Mouse (Mus musculus) lung, embryonic 15.5 days (tissue): ENCODE data around the gene Zmynd8. TPM values are rescaled to one million over a fixed set of nuclear protein-coding genes. Genes with fewer than 3 reads are reported as not detected.

Experiments used
- ATAC-seq: fragments of 200-750 bp; cut with Nextera tagmentation; 2 replicates; pipeline ENCODE4 v1.8.0; 2017; ENCODE audit warnings: moderate number of reproducible peaks, borderline replicate concordance; ENCODE audit not compliant: low FRiP score, low TSS enrichment; ENCODE audit errors: extremely low read depth
- H3K27ac ChIP-seq: fragments of 300-500 bp; sonication (generic); 2 replicates; pipeline ENCODE4 v1.5.1; 2015; ENCODE audit warnings: moderate library complexity, mild to moderate bottlenecking, inconsistent platforms
- H3K27me3 ChIP-seq: fragments of 300-500 bp; sonication (generic); 2 replicates; pipeline ENCODE4 v1.6.1; 2015; ENCODE audit warnings: inconsistent platforms
- H3K36me3 ChIP-seq: fragments of 300-500 bp; sonication (generic); 2 replicates; pipeline ENCODE4 v1.6.1; 2015; ENCODE audit warnings: inconsistent platforms
- H3K4me1 ChIP-seq: fragments of 300-500 bp; sonication (generic); 2 replicates; pipeline ENCODE4 v1.6.1; 2015; ENCODE audit warnings: inconsistent platforms
- H3K4me2 ChIP-seq: fragments of 300-500 bp; sonication (generic); 2 replicates; pipeline ENCODE4 v1.6.1; 2015; ENCODE audit warnings: inconsistent platforms, mild to moderate bottlenecking, moderate library complexity
- H3K4me3 ChIP-seq: fragments of 300-500 bp; sonication (generic); 2 replicates; pipeline ENCODE4 v1.5.1; 2015; ENCODE audit warnings: mild to moderate bottlenecking, inconsistent platforms
- H3K9ac ChIP-seq: fragments of 300-500 bp; sonication (generic); 2 replicates; pipeline ENCODE4 v1.6.1; 2015; ENCODE audit warnings: inconsistent platforms
- H3K9me3 ChIP-seq: fragments of 300-500 bp; sonication (generic); 2 replicates; pipeline ENCODE4 v1.6.1; 2016; ENCODE audit warnings: inconsistent platforms
- WGBS: fragments of 180-500 bp; shearing (Covaris S2); methylation state at CpG from one replicate; pipeline ENCODE4 v1.1.7; 2015; 5-methylcytosine and 5-hydroxymethylcytosine counted together
- polyA plus RNA-seq: library from polyadenylated mRNA; unstranded; fragments of >200 nt; fragmentation: Nextera tagmentation; extraction: Ambion mirVana; gene quantifications from 2 replicates; pipeline ENCODE4 v1.2.1, GENCODE M21; 2015

Zmynd8 gene
- 44.7 and 46.0 TPM in 2 replicates for polyA plus RNA-seq

DNA sequence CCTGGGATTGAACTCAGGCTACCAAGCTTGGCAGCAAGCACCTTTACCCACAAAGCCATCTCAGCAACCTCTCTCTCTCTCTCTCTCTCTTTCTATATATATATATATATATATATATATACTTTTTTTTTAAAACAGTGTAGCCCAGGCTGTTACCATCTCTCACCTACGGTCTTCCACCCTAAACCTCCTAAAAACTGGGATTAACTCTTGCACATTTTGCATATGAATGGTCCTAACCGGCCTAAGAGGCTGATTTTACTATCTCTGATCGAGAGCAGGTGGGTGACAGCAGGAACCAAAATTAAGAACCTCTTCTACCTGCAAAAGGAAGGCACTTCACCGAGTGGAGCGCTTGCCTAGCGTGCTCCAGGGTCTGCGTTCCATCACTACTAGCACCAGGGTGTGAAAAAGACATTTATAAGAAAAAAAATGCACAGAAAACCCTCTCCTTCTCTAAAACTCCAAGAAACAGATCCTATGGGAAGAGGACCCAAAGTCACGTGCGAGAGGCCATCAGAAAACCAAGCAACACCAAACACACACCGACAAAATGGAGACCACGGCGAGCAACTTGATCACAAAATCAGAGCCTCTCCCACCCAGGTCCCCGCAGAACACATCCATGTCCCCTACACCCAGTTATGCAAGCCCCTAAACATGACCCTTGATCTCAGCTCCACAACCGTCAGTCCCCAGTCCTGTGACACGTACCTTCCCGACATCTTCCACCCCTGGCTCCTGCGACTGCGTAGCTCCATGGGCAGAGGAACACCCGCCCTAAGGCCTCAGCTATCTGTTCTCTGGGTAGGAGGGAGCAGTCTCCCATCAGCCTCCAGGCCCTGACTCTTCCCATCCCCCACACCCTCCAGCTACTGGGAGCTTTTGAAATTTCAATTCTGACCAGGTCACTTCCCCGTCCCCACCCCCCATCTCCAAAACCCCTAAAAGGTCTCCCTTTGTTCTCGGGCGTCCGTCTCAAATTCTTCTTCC is at the start of gene Zmynd8:
Gene Zmynd8 (minus strand): TSS at position 815 of the 993 bp plus-strand sequence.
- no peaks in the 10 kb centered on the region for H3K9me3 ChIP-seq

DNA sequence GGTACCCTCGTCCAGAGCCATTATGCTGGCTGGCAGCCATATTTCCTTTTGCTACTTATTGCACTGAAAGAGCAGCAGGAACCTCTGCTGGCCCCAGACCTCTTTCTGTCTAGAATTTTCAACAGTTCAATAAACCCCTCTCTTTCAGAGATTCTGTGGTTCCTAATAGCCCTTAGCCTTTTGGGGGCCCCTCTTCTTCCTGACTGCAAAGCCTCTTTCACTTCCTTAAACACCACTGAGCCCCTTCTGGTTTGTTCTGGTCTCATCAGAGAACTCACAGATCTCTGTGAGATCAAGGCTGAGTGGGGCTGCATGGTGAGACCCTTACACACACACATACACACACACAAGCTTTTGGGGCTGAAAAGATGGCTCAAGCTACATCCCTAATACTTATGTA is 49.2 kb upstream of the Zmynd8 start:
- Histone ChIP-seq H3K4me2 (no peak overlapping the region), H3K9me3 (no peaks in the 10 kb centered on the region), H3K4me3 (no peak overlapping the region), H3K4me1 (no peaks in the 10 kb centered on the region), H3K9ac (no peak overlapping the region), H3K27ac (peak overlapping the region; percentile 26; the same call in 1 of the 2 replicates), H3K27me3 (no peaks in the 10 kb centered on the region), H3K36me3 (no peaks in the 10 kb centered on the region)
- WGBS, result 41% methylated on average over 1 of the region's 1 CpGs
- ATAC-seq, result no peak

More for the DNA sequence above, at the start of gene Zmynd8:
- Histone ChIP-seq H3K9ac (no peak within 1 kb of the TSS), H3K4me3 (no peak within 1 kb of the TSS), H3K27ac (peak within 1 kb of the TSS; percentile 90), H3K36me3 (no peaks in the 10 kb centered on the region), H3K27me3 (no peaks in the 10 kb centered on the region), H3K4me1 (peaks cover 31% of the 10 kb centered on the region), H3K4me2 (peak within 1 kb of the TSS; percentile 26)
- 57% methylated on average over 23 of the region's 23 CpGs for WGBS
- no peak for ATAC-seq

DNA sequence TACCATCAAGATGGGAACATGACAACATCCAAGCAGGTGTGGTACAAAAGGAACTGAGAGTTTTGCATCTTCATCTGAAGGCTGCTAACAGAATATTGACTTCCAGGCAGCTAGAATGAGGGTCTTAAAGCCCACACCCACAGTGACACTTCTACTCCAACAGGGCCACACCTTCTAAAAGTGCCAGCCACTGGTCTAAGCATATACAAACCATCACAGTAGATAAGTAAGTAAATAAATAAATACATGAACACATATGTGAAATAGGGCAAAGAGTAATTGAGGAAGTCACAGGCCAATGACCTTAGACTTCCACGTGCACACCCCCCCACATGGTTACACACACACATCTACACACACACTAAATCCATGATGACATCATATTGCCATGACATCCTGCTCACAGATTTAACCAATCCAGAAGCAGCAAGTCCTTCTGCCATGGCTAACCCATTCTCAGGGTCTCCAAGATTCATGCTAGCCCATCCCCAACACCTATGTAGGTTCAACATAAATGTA is 47.3 kb upstream of the Zmynd8 start:
- 64% methylated on average over 1 of the region's 1 CpGs for WGBS
- H3K27me3 ChIP-seq, result no peaks in the 10 kb centered on the region
- H3K36me3 ChIP-seq, result no peaks in the 10 kb centered on the region
- H3K27ac ChIP-seq, result no peak overlapping the region
- no peak overlapping the region for H3K4me2 ChIP-seq
- H3K9me3 ChIP-seq, result no peaks in the 10 kb centered on the region
- H3K4me1 ChIP-seq, result no peaks in the 10 kb centered on the region
- no peak overlapping the region for H3K9ac ChIP-seq
- ATAC-seq, result no peak
- H3K4me3 ChIP-seq, result no peak overlapping the region

DNA sequence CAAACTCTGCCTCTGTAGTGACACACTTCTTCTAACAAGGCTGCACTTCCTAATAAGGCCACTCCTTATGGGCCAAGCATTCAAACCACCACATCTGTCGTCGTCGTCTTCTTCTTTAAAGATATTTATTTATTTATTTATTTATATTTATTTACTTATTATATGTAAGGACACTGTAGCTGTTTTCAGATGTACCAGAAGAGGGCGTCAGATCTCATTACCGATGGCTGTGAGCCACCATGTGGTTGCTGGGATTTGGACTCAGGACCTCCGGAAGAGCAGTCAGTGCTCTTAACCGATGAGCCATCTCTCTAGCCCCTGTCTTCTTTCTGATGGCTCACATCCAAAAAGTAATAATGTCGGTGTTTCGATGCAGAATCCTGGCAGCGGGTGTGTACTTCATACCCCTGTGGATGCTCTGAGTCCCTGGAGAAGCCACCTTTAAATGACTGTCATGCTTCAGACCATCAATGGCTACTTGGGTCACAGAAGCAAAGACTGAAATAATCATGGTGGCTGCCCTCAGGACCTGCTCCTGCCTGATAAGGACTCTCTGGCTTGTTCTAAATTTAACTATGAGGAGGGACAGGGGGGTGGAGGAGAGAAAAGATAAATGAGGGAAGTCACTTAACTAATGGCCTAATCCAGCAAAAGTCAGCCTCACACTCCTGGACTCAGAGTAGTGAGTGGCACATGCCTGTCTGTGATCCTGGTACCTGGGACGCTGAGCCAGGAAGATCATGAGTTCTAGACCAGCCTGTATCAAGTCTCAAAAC is 45.9 kb upstream of the Zmynd8 start:
- Histone ChIP-seq H3K4me1 (no peaks in the 10 kb centered on the region), H3K4me2 (no peak overlapping the region), H3K9me3 (no peaks in the 10 kb centered on the region), H3K36me3 (no peaks in the 10 kb centered on the region), H3K4me3 (no peak overlapping the region), H3K27ac (no peak overlapping the region), H3K9ac (no peak overlapping the region), H3K27me3 (no peaks in the 10 kb centered on the region)
- ATAC-seq, result no peak
- 71% methylated on average over 11 of the region's 11 CpGs for WGBS

DNA sequence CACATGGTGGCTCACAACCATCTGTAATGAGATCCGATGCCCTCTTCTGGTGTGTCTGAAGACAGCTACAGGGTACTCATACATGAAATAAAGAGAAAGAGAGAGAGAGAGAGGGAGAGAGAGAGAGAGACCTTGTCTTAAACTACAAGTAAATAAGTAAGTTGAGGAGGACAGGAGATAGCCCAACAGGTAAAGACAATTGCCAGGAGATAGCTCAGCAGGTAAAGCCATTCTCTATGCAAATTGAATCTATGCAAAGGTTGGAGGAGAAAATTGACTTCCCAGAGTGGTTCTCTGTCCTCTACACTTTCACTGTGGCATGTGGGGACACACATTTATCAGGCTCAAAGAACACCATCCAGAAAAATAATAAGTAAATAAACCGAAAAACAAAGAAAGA is 44.3 kb upstream of the Zmynd8 start:
- no peaks in the 10 kb centered on the region for H3K9me3 ChIP-seq
- WGBS, result 94% methylated on average over 2 of the region's 2 CpGs
- no peak for ATAC-seq

DNA sequence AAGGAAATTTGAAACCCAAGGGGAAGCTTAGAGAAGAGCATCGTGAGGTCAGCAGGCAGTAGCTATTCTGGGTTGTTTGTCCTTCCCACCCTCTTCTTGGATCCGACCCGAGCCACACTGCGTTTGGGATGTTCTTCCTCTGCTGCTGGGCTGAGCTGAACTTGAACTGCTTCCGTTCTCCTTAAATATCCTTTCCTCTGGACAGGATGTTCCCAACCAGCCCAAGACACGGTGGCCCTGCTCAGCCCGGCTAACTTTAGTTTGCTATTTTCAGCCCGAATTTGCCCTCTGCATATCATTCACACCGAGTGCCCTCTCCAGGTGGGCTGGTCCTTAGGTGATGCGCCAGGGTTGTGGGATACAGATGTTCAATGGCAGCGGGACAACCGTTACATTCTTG is 37.3 kb upstream of the Zmynd8 start:
- Histone ChIP-seq H3K4me1 (peaks cover 4% of the 10 kb centered on the region), H3K4me3 (no peak overlapping the region), H3K27me3 (no peaks in the 10 kb centered on the region), H3K27ac (no peak overlapping the region), H3K9me3 (no peaks in the 10 kb centered on the region), H3K36me3 (no peaks in the 10 kb centered on the region), H3K4me2 (no peak overlapping the region), H3K9ac (no peak overlapping the region)
- ATAC-seq, result no peak
- WGBS, result 30% methylated on average over 12 of the region's 12 CpGs

More for the DNA sequence above, 44.3 kb upstream of the Zmynd8 start:
- Histone ChIP-seq H3K27me3 (no peaks in the 10 kb centered on the region), H3K9ac (no peak overlapping the region), H3K4me1 (peaks cover 4% of the 10 kb centered on the region), H3K27ac (no peak overlapping the region), H3K4me2 (no peak overlapping the region), H3K36me3 (no peaks in the 10 kb centered on the region), H3K4me3 (no peak overlapping the region)

DNA sequence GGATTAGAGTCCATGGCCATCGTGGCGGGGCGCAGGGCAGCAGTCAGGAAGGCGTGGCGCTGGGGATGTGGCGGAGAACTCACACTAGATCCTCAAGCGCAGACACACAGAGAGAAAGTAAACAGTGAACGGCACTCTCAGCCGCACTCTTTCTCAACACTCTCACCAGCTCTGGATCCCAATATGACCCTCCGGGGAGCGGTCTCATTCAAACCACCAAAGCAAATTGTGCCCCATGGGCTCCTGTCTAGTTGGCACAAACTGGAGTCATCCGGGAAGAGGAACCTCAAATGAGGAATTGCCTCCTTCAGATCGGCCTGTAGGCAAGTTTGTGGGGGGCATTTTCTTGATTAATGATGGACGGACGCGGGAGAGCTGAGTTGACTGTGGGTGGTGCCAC is 28.9 kb upstream of the Zmynd8 start:
- Histone ChIP-seq H3K4me2 (no peak overlapping the region), H3K4me3 (no peak overlapping the region), H3K27me3 (no peaks in the 10 kb centered on the region), H3K27ac (no peak overlapping the region), H3K9me3 (no peaks in the 10 kb centered on the region), H3K9ac (no peak overlapping the region), H3K4me1 (no peaks in the 10 kb centered on the region), H3K36me3 (no peaks in the 10 kb centered on the region)
- 90% methylated on average over 16 of the region's 16 CpGs for WGBS
- no peak for ATAC-seq

DNA sequence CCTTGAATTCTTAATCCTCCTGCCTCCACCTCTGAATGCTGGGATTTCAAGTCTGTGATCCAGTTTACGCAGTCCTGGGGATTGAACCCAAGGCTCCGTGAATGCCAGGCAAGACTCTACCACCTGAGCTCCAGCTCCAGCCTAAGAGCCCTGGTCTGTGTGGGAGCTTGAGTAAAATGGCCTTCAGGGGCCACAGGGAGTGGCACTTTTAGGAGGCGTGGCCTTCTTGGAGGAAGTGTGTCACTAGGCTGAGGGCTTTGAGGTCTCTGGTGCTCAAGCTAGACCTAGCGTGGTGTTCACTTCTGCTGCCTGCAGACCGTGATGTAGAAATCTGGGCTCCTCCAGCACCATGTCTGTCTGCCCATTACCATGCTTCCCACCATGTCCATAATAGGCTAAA is 27.4 kb upstream of the Zmynd8 start:
- Histone ChIP-seq H3K4me3 (no peak overlapping the region), H3K9ac (no peak overlapping the region)
- no peak for ATAC-seq

DNA sequence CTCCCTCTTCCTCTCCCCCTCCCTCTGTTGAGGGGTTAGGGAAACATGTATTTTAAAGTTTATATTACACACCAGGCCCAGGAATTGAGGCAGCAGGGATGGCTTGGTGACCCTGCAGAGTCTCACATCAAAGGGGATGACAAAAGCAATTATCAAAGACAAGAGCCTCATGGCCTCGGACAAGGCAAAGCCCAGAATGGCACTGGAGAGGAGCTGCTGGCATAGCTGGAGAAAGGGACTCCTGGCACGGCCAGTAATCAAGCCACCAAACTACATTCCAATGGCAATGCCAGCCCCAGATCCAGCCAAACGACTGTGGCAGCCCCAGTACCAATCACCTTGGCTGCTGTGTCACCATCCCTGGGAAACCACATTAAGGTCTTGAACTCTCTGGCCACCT is 26.3 kb upstream of the Zmynd8 start:
- Histone ChIP-seq H3K4me2 (no peak overlapping the region), H3K4me3 (no peak overlapping the region), H3K9ac (no peak overlapping the region), H3K27ac (no peak overlapping the region), H3K9me3 (no peaks in the 10 kb centered on the region), H3K27me3 (no peaks in the 10 kb centered on the region), H3K4me1 (peaks cover 3% of the 10 kb centered on the region; the same call in 1 of the 2 replicates), H3K36me3 (no peaks in the 10 kb centered on the region)
- WGBS, result 27% methylated on average over 3 of the region's 3 CpGs
- ATAC-seq, result no peak

More for the DNA sequence above, 27.4 kb upstream of the Zmynd8 start:
- no peaks in the 10 kb centered on the region for H3K27me3 ChIP-seq
- H3K9me3 ChIP-seq, result no peaks in the 10 kb centered on the region
- peaks cover 3% of the 10 kb centered on the region; the same call in 1 of the 2 replicates for H3K4me1 ChIP-seq
- no peak overlapping the region for H3K27ac ChIP-seq
- 87% methylated on average over 5 of the region's 5 CpGs for WGBS
- no peak overlapping the region for H3K4me2 ChIP-seq
- H3K36me3 ChIP-seq, result no peaks in the 10 kb centered on the region

DNA sequence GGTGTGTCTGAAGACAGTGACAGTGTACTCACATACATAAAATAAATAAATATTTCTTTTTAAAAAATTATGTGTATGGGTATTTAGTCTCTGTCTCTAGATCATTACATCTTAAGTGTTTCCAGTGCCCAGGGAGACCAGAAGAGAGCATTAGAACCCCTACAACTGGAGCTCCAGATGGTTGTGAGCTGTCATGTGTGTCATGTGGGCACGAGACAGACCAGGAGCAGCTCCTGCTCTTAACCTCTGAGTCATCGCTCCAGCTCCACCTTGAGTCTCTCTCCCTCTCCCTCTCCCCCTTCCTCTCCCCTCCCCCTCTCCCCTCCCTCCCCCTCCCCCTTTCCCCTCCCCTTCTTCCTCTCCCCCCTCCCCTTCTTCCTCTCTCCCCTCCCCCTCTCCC is 25.9 kb upstream of the Zmynd8 start:
- H3K4me3 ChIP-seq, result no peak overlapping the region
- no peak overlapping the region for H3K27ac ChIP-seq
- WGBS, result 42% methylated on average over 2 of the region's 2 CpGs
- H3K27me3 ChIP-seq, result no peaks in the 10 kb centered on the region
- no peaks in the 10 kb centered on the region for H3K9me3 ChIP-seq
- no peak for ATAC-seq
- no peak overlapping the region for H3K4me2 ChIP-seq
- H3K4me1 ChIP-seq, result peaks cover 4% of the 10 kb centered on the region
- H3K9ac ChIP-seq, result no peak overlapping the region
- no peaks in the 10 kb centered on the region for H3K36me3 ChIP-seq

DNA sequence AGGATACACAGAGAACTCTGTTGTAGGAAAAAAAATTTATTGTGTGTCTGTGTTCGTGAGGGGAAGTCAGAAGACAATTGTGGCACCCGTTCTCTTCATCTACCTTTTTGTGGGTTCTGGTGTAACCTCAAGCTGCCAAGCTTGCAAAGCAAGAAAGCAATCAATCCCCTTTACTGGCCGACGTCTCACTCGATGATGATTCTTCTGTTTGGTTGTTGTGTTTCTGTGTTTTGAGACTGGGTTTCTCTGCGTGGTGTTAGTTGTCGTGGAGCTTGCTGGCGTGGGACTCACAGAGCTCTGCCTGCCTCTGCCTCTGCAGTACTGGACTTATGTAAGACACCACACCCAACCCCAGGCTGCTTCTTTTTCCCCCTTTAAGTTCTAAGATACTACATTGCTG is 24.9 kb upstream of the Zmynd8 start:
- peaks cover 9% of the 10 kb centered on the region for H3K4me1 ChIP-seq
- no peak overlapping the region for H3K4me3 ChIP-seq
- H3K4me2 ChIP-seq, result no peak overlapping the region
- H3K36me3 ChIP-seq, result no peaks in the 10 kb centered on the region
- H3K27me3 ChIP-seq, result no peaks in the 10 kb centered on the region
- no peak for ATAC-seq
- 86% methylated on average over 8 of the region's 8 CpGs for WGBS
- H3K9me3 ChIP-seq, result no peaks in the 10 kb centered on the region
- H3K27ac ChIP-seq, result no peak overlapping the region
- H3K9ac ChIP-seq, result no peak overlapping the region
